Mouse (Mus musculus) inflammation-experienced regulatory T-cells, adult 6 months (primary cell): ENCODE results near the gene Atoh7. TPM values are rescaled to one million over a fixed set of nuclear protein-coding genes. Genes with fewer than 3 reads are reported as not detected.

Source experiments
- ATAC-seq: one replicate; pipeline ENCODE4 v1.8.0; 2017
- polyA plus RNA-seq, 3 experiments: library from polyadenylated mRNA; unstranded; fragments of 100-300 nt; shearing (Covaris generic); gene quantifications; one replicate each; pipeline ENCODE4 v1.2.1; 2017

Gene Atoh7
- polyA plus RNA-seq, 3 experiments from 2014 or later = not detected

DNA sequence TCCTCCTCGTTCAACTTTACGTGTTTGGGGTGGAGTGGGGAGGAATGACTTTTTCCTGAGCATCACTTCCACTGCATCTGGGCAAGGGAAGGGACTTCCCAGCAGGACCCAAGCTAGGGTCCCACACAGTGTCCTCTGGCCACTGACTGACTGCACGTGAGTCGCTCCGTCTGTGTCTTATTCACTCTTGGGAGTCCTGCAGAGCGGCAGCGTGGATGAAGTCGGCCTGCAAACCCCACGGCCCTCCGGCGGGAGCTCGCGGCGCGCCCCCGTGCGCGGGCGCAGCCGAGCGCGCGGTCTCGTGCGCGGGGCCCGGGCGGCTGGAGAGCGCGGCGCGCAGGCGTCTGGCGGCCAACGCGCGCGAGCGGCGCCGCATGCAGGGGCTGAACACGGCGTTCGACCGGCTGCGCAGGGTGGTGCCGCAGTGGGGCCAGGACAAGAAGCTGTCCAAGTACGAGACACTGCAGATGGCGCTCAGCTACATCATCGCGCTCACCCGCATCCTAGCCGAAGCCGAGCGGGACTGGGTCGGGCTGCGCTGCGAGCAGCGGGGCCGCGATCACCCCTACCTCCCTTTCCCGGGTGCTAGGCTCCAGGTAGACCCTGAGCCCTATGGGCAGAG, 601 bp downstream of the Atoh7 start:
- no peak for ATAC-seq

DNA sequence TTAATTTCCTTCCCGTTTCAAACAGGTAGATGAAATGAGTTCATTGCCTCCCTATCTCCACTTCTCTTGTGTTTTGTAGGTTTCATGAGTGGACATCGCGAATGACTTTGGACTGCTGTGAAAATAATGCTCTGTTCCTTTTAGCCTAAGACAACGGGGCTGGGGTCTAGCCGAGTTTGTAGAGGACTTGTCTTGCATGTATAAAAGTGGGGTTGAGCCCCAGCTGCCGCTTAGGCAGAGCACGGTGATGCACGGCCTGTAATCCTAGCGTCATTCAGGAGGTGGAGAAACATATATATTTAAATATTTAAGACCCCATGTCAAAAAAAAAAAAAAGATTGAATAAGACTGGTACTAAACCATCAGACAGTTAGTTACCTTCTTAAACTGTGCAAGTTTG, 1.2 kb downstream of the Atoh7 start:
- ATAC-seq = no peak

- no peak for ATAC-seq
Observed at GRCm38 (mm10) chr10:63113027-63113604, 13.7 kb downstream of the Atoh7 start.

- no peak for ATAC-seq
Observed at GRCm38 (mm10) chr10:63113716-63114360, 14.4 kb downstream of the Atoh7 start.

DNA sequence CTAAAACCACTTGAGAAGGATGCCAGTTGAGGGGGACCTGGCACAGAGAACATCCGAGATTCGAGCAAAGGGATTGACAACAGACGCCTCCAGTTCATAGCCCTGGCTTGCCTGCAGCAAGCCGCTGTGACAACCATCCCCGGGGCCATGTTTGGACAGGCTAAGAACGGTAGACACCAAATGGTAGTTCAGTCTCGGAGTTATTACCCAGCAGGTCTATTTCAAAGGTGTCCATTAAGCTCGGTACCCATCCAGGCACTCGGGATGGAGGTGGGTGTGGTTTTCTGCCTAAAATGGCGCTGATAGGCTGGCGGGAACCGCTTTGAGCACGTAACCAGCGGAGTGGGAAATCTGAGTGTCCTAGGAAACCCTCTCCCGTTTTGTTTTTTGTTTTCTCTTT, 16.4 kb downstream of the Atoh7 start:
- no peak for ATAC-seq

DNA sequence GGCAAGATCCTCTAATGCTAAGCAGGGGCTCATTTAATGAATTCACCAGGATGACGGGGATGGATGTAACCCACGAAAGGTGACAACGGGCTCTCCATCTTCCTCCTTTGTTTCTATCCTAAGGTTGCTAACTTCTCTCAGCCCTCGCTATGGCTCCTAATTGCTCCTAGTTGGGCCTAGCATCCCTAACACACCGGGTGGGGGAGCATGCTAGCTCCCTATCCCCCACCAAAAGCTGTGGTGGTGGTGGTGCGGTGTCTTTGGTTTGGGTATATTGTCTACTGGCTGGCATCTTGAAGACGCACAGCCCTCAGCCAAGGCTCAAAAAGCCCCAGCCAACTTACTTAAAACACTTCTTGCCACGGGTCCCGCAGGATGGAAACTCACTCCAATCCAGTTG, 16.9 kb downstream of the Atoh7 start:
- no peak for ATAC-seq

DNA sequence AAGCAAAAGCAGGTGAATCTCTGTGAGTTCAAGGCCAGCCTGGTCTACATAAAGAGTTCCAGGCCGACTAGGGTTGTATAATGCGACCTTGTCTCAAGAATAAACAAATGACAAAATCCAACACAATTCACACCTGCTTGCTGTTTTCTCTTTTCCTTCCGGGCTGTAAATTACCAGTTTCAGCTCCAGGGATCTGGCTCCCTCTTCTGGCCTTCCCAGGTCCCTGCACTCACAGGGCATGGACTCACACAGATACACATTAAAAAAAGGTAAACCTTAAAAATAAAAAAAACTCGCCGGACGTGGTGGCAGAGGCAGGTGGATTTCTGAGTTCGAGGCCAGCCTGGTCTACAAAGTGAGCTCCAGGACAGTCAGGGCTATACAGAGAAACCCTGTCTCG, 18.1 kb downstream of the Atoh7 start:
- ATAC-seq = no peak

DNA sequence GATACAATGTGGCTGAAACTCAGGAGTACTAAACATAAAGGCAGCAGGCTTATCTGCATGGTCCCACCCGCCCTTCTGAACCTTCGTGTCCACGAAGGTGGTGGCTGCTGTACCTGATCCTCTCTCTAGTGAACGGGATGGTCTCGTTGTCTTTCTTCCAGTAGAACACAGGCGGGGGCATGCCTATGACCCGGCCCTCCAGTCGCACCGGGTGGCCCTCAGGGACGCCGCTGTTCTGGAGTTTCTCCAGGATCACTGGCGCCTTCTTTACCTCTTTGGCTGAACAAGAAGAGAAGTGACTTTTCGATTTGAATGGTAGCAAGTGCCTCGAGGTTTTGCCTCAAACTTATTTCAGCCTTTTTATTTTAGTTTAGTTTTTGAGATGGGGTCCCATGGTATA, 20.5 kb downstream of the Atoh7 start:
- no peak for ATAC-seq

DNA sequence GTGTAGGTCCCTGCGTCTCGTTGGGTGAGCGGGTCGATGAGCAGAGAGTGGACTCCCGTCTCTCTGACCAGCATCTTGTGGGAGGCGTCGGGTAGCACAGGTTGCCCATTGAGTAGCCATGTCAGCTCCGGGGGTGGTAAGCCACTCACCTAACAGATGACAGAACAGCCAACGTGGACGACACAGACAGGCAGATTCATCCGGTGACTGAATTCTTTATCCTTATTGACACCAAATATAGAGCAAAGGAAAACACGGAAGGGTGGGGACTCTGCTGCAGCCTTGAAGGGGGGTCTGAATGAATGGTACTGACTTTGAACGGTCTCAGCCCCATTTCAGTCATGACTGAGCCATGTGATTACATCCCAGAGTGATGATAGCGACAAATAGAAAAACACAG, 22.5 kb downstream of the Atoh7 start:
- ATAC-seq = no peak

GRCm38 (mm10) chr10:63122516-63122915, 23.1 kb downstream of the Atoh7 start:
- no peak for ATAC-seq

GRCm38 (mm10) chr10:63123141-63123540, 23.7 kb downstream of the Atoh7 start:
- no peak for ATAC-seq

GRCm38 (mm10) chr10:63124016-63124415, 24.6 kb downstream of the Atoh7 start:
- ATAC-seq = no peak

DNA sequence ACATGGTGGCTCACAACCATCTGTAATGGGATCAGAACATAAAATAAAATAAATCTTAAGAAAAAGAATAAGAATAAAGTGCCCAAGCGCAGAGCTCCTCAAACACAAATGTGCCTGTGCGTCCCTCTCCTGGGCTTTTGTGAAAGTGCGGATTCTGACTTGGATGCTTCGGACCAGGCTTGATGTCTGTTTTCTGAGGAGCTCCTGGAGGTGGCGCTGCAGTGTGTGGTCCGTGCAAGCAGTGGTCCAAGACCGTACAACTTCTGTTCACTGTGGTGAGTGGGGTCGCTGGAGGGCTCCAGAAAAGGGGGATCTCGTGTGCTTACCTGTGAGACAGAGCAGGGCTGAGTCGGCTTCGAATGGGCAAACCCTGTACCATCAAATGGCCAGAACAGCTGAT, 25.9 kb downstream of the Atoh7 start:
- no peak for ATAC-seq

DNA sequence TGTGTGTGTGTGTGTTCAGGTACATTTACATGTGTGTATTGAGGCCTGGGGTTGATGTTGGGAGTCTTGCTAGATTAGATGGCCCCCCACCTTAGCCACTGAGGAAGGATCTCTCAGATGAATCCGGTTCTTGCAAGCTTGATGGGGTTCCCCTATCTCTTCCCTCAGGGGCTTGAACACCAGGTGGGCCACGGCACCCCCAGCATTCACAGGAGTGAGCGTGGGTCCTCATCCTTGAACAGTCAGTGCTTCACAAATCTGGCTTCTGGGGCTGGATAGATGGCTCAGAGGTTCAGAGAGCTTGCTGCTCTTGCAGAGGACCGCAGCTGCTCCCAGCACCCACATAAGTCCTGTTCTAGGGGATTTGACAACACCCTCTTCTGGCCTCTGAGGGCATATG, 26.7 kb downstream of the Atoh7 start:
- ATAC-seq = no peak

DNA sequence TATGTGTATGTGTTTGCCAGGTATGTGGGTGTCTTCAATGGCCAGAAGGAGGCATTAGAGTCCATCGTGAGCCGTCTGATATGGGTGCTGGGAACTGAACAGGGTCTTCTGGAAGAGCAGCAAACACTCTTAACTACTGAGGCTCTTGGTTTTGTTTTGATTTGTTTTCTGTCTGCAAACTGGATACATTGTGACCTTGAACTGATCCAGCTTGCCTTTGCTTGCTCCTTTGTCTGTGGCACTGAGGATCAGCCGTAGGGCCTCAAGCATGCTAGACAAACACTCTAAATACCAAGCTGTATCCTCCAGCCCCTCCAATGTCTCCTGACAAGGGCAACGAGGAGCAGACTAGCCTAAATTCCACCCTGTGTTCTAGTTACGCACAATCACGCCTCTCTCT, 27.7 kb downstream of the Atoh7 start:
- no peak for ATAC-seq

DNA sequence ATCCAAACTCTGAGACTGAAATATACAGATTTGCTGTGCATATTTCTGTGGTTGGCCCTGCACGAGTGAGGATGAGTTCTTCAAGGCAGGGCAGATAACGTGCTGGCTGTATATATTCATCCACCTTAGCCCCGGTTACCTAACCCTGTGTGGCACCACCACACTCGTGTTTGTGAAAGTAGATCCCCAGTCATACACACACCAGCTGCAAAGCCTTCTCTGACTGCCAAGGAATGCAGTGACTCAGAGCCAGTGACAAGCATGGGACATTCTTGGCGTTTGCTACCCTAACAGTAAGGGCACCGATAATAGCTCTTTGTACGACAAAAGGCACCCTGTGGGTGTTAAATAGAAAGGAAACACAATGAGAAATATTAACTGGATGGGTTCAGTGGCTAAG, 28.8 kb downstream of the Atoh7 start:
- ATAC-seq = no peak

- ATAC-seq = no peak
Observed at GRCm38 (mm10) chr10:63130500-63130899, 31.0 kb downstream of the Atoh7 start.

GRCm38 (mm10) chr10:63132356-63132755, 32.9 kb downstream of the Atoh7 start:
- no peak for ATAC-seq

DNA sequence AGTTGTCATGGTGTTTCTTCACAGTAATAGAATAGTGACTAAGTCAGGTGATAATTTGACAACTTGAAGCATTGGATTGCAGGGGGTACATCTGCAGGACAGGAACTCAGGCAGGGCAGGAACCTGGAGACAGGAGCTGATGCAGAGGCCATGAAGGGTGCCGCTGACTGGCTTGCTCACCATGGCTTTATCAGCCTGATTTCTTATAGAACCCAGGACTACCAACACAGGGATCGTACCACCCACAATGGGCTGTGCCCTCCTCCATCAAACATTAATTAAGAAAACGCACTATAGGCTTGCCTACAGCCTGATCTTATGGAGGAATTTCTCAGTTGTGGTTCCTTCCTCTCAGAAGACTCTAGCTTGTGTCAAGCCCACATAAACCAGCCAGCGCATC, 33.9 kb downstream of the Atoh7 start:
- no peak for ATAC-seq

GRCm38 (mm10) chr10:63135680-63136079, 36.2 kb downstream of the Atoh7 start:
- no peak for ATAC-seq

GRCm38 (mm10) chr10:63136436-63136835, 37.0 kb downstream of the Atoh7 start:
- no peak for ATAC-seq

DNA sequence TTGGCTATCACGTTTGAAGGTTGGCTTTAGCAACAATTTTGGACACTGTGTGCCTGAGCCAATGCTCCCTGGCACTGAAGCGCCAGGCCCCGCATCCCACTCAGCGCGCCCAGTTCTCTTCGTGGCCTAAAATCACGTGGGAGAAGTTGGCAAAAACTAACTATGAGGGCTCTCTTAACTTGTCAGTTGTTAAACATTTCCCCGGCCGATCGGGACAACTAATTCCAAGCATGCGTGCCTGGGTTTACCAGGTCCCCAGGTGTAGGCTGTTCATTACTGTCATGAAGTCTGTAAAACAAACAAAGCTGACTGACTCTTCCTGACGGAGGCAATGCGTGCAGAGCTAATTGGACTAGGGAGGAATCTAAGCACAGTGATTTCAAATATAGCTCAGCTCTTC, 43.2 kb downstream of the Atoh7 start:
- ATAC-seq = no peak
